Mouse (Mus musculus) CH12.LX (cell line): ENCODE results near the gene Nadk2. TPM values are rescaled to one million over a fixed set of nuclear protein-coding genes. Genes with fewer than 3 reads are reported as not detected.

Experiments used
- DNase-seq: peaks from one replicate; pipeline ENCODE4 v3.0.0-alpha.2; 2013; ENCODE audit errors: extremely low read depth
- H3K27ac ChIP-seq: 2 replicates; pipeline ENCODE4 v1.5.1; 2012; ENCODE audit warnings: low read depth, mild to moderate bottlenecking, control low read depth, moderate library complexity; ENCODE audit not compliant: insufficient read depth
- H3K27me3 ChIP-seq: replicated peaks from 2 replicates; pipeline ENCODE3; 2012; ENCODE audit warnings: inconsistent platforms
- H3K36me3 ChIP-seq, 2 experiments: replicated peaks in 1 of 2; 2 replicates each; pipeline versions ENCODE3 to v1.6.1; 2012; ENCODE audit warnings: inconsistent platforms in 1 of 2, low read length in 1 of 2, mild to moderate bottlenecking in 1 of 2, mixed read lengths in 1 of 2, moderate library complexity in 1 of 2; ENCODE audit not compliant: control insufficient read depth in 1 of 2, insufficient read depth in 1 of 2
- H3K4me1 ChIP-seq, 2 experiments: 2 replicates each; pipeline ENCODE4 v1.6.1; 2012; ENCODE audit warnings: inconsistent platforms in 1 of 2, moderate library complexity in 1 of 2; ENCODE audit not compliant: insufficient read depth in 2 of 2, control insufficient read depth in 1 of 2
- H3K4me2 ChIP-seq: 2 replicates; pipeline ENCODE4 v1.6.1; 2012; ENCODE audit warnings: low read depth, mild to moderate bottlenecking, control low read depth; ENCODE audit not compliant: poor library complexity, insufficient read depth, severe bottlenecking
- H3K4me3 ChIP-seq, 3 experiments: fragments of 150-350 bp in 1 of 3; sonication (generic) in 1 of 3; replicated peaks in 1 of 3; 2 replicates each; pipeline versions ENCODE3 to v1.5.1; 2011 to 2012; ENCODE audit warnings: low read depth in 2 of 3, low read length in 2 of 3, mild to moderate bottlenecking in 2 of 3, moderate library complexity in 2 of 3, control low read depth in 1 of 3, improper control_type of control experiment in 1 of 3, inconsistent platforms in 1 of 3, mixed read lengths in 1 of 3; ENCODE audit not compliant: poor library complexity in 1 of 3
- H3K79me2 ChIP-seq: replicated peaks from 2 replicates; pipeline ENCODE4 v1.6.1; 2012; ENCODE audit warnings: mild to moderate bottlenecking, moderate library complexity; ENCODE audit not compliant: control insufficient read depth, poor library complexity, insufficient read depth, severe bottlenecking; ENCODE audit errors: extremely low read depth
- H3K9ac ChIP-seq: 2 replicates; pipeline ENCODE4 v1.6.1; 2012; ENCODE audit warnings: low read depth, mild to moderate bottlenecking, control low read depth, moderate library complexity; ENCODE audit not compliant: insufficient read depth
- H3K9me3 ChIP-seq: replicated peaks from 2 replicates; pipeline ENCODE3; 2012; ENCODE audit warnings: low read length, inconsistent platforms, mixed read lengths
- BHLHE40 ChIP-seq: IDR thresholded peaks from 2 replicates; pipeline ENCODE4 v1.6.1; 2011; ENCODE audit warnings: mild to moderate bottlenecking, low read depth, low read length, improper control_type of control experiment
- CHD1 ChIP-seq: IDR thresholded peaks from 2 replicates; pipeline ENCODE4 v1.6.1; 2012; ENCODE audit warnings: low read depth, low read length, improper control_type of control experiment, inconsistent platforms
- E2F4 ChIP-seq: IDR thresholded peaks from 2 replicates; pipeline ENCODE4 v1.6.1; 2011; ENCODE audit warnings: low read depth, low read length, improper control_type of control experiment; ENCODE audit not compliant: insufficient replicate concordance
- EP300 ChIP-seq: IDR thresholded peaks from 2 replicates; pipeline ENCODE4 v1.6.1; 2011; ENCODE audit warnings: low read length, improper control_type of control experiment
- ETS1 ChIP-seq: conservative IDR thresholded peaks from 2 replicates; pipeline ENCODE4 v1.6.1; 2012; ENCODE audit warnings: low read depth, mild to moderate bottlenecking, inconsistent platforms, low read length, improper control_type of control experiment, moderate library complexity
- GABPA ChIP-seq: IDR thresholded peaks from 2 replicates; pipeline ENCODE4 v1.6.1; 2012; ENCODE audit warnings: low read depth, low read length, improper control_type of control experiment, inconsistent platforms; ENCODE audit not compliant: insufficient replicate concordance
- JUN ChIP-seq: IDR thresholded peaks from 2 replicates; pipeline ENCODE4 v1.6.1; 2011; ENCODE audit warnings: low read depth, mild to moderate bottlenecking, low read length, improper control_type of control experiment, moderate library complexity; ENCODE audit not compliant: insufficient read depth
- KAT2A ChIP-seq: IDR thresholded peaks from 2 replicates; pipeline ENCODE4 v1.6.1; 2012; ENCODE audit warnings: low read length, improper control_type of control experiment, inconsistent platforms; ENCODE audit not compliant: insufficient replicate concordance
- MAFK ChIP-seq: IDR thresholded peaks from 2 replicates; pipeline ENCODE4 v1.6.1; 2011; ENCODE audit warnings: low read length, improper control_type of control experiment; ENCODE audit not compliant: insufficient replicate concordance
- MAZ ChIP-seq: IDR thresholded peaks from 2 replicates; pipeline ENCODE4 v1.6.1; 2012; ENCODE audit warnings: low read depth, mild to moderate bottlenecking, inconsistent platforms, low read length, improper control_type of control experiment, moderate library complexity
- MXI1 ChIP-seq: IDR thresholded peaks from 2 replicates; pipeline ENCODE4 v1.6.1; 2011; ENCODE audit warnings: mild to moderate bottlenecking, low read depth, low read length, improper control_type of control experiment
- NELFE ChIP-seq: IDR thresholded peaks from 2 replicates; pipeline ENCODE4 v1.6.1; 2011; ENCODE audit warnings: low read depth, low read length, improper control_type of control experiment
- PAX5 ChIP-seq: IDR thresholded peaks from 2 replicates; pipeline ENCODE4 v1.6.1; 2012; ENCODE audit warnings: low read length, inconsistent platforms, mixed read lengths
- POLR2A ChIP-seq: IDR thresholded peaks from 2 replicates; pipeline ENCODE4 v1.6.1; 2011; ENCODE audit warnings: low read depth, mild to moderate bottlenecking, improper control_type of control experiment, low read length
- POLR2AphosphoS2 ChIP-seq: IDR thresholded peaks from 2 replicates; pipeline ENCODE4 v1.6.1; 2011; ENCODE audit warnings: low read depth, low read length, improper control_type of control experiment
- RCOR1 ChIP-seq: conservative IDR thresholded peaks from 2 replicates; pipeline ENCODE4 v1.6.1; 2012; ENCODE audit warnings: low read depth, mild to moderate bottlenecking, inconsistent platforms, low read length, improper control_type of control experiment
- SIN3A ChIP-seq: IDR thresholded peaks from 2 replicates; pipeline ENCODE4 v1.6.1; 2012; ENCODE audit warnings: low read length, improper control_type of control experiment, inconsistent platforms
- SMC3 ChIP-seq: IDR thresholded peaks from 2 replicates; pipeline ENCODE4 v1.6.1; 2011; ENCODE audit warnings: low read depth, low read length, improper control_type of control experiment
- UBTF ChIP-seq: IDR thresholded peaks from 2 replicates; pipeline ENCODE4 v1.6.1; 2012; ENCODE audit warnings: low read depth, mild to moderate bottlenecking, inconsistent platforms, low read length, improper control_type of control experiment, moderate library complexity
- USF1 ChIP-seq: IDR thresholded peaks from 2 replicates; pipeline ENCODE4 v1.6.1; 2014; ENCODE audit warnings: low read depth, mild to moderate bottlenecking, inconsistent platforms, low read length, improper control_type of control experiment
- ZC3H11A ChIP-seq: IDR thresholded peaks from 2 replicates; pipeline ENCODE4 v1.6.1; 2012; ENCODE audit warnings: low read depth, mild to moderate bottlenecking, inconsistent platforms, low read length, improper control_type of control experiment
- ZKSCAN1 ChIP-seq: IDR thresholded peaks from 2 replicates; pipeline ENCODE4 v1.6.1; 2012; ENCODE audit warnings: low read depth, inconsistent platforms, low read length, improper control_type of control experiment, borderline replicate concordance
- ZNF384 ChIP-seq: IDR thresholded peaks from 2 replicates; pipeline ENCODE4 v1.6.1; 2012; ENCODE audit warnings: low read depth, low read length, improper control_type of control experiment, inconsistent platforms
- dilution Hi-C: fragments of 300-500 bp; cut with MboI; formaldehyde crosslinking; loops from 2 replicates; pipeline ENCODE4 v1.14.3; 2020; ENCODE audit warnings: low sequenced_read_pairs; ENCODE audit not compliant: extremely low pct_unique_long_range_greater_than_20kb, extremely low pct_ligation_motif_present
- in situ Hi-C: fragments of 300-500 bp; cut with MboI; formaldehyde crosslinking; loops from 3 replicates; pipeline ENCODE4 v1.14.3; 2019; ENCODE audit warnings: low sequenced_read_pairs, low pct_ligation_motif_present, low pct_unique_long_range_greater_than_20kb, mixed read lengths
- polyA plus RNA-seq: library from polyadenylated mRNA; unstranded; fragments of >175 nt; gene quantifications from 2 replicates; pipeline ENCODE4 v1.2.1, GENCODE M21; 2012; ENCODE audit warnings: low read depth; ENCODE audit not compliant: insufficient read length
- total RNA-seq, 2 experiments: library from RNA; depleted of rRNA; stranded (reverse); fragments of 300-350 nt in 1 of 2; fragments of >200 nt in 1 of 2; gene quantifications; 2 replicates each; pipeline ENCODE4 v1.2.3; 2012 to 2014

The Nadk2 gene
- total and polyA plus RNA-seq, 3 experiments: 22.6 to 35.1 (median 30.1) TPM

GRCm38 (mm10) chr15:9114131-9114530 lies 43.1 kb downstream of the Nadk2 start:
- H3K4me2 ChIP-seq: no peak overlapping the region
- no peaks in the 10 kb centered on the region for H3K79me2 ChIP-seq
- no peaks in the 10 kb centered on the region for H3K9me3 ChIP-seq
- no peak for DNase-seq
- no peak overlapping the region for H3K27ac ChIP-seq
- in situ Hi-C loops (no loop called here), dilution Hi-C loops (no loop called here)
- H3K9ac ChIP-seq: no peak overlapping the region
- no peaks in the 10 kb centered on the region for H3K27me3 ChIP-seq
- no peak overlapping the region for H3K4me3 ChIP-seq
- no peaks in the 10 kb centered on the region for H3K4me1 ChIP-seq
- H3K36me3 ChIP-seq: peaks cover 44 to 83% of the 10 kb centered on the region in 2 experiments
- TF ChIP-seq JUN: no peak
- TF ChIP-seq BHLHE40: no peak
- no peak for TF ChIP-seq ZNF384
- no peak for TF ChIP-seq MAFK
- no peak for TF ChIP-seq CHD1
- TF ChIP-seq EP300: no peak
- no peak for TF ChIP-seq USF1
- TF ChIP-seq KAT2A: no peak
- TF ChIP-seq MXI1: no peak
- no peak for TF ChIP-seq SIN3A
- TF ChIP-seq SMC3: no peak
- TF ChIP-seq ZKSCAN1: no peak
- no peak for TF ChIP-seq ETS1
- TF ChIP-seq POLR2A: no peak
- no peak for TF ChIP-seq PAX5
- no peak for TF ChIP-seq RCOR1
- no peak for TF ChIP-seq E2F4
- TF ChIP-seq ZC3H11A: no peak
- TF ChIP-seq MAZ: no peak
- TF ChIP-seq POLR2AphosphoS2: no peak
- TF ChIP-seq, all 38 proteins: peak for 0

GRCm38 (mm10) chr15:9114599-9114998 lies 43.5 kb downstream of the Nadk2 start:
- no peak for DNase-seq
- H3K4me2 ChIP-seq: no peak overlapping the region
- TF ChIP-seq UBTF: no peak
- no peak for TF ChIP-seq GABPA
- no peak for TF ChIP-seq NELFE
- TF ChIP-seq, all 38 proteins: peak for 0
- Histone ChIP-seq H3K27me3 (no peaks in the 10 kb centered on the region), H3K4me1 (no peaks in the 10 kb centered on the region), H3K9ac (no peak overlapping the region), H3K36me3 (peaks cover 45 to 88% of the 10 kb centered on the region in 2 experiments), H3K27ac (no peak overlapping the region), H3K79me2 (no peaks in the 10 kb centered on the region), H3K9me3 (no peaks in the 10 kb centered on the region), H3K4me3 (no peak overlapping the region)
- dilution Hi-C loops: no loop called here
- in situ Hi-C loops: no loop called here
